Mouse (Mus musculus) intestine, embryonic 15.5 days (tissue): ENCODE data around the gene Srcin1. TPM values are rescaled to one million over a fixed set of nuclear protein-coding genes. Genes with fewer than 3 reads are reported as not detected.
A peak's percentile ranks its signal among the peaks of the same experiment; 100 is the strongest.

Source experiments
- ATAC-seq: fragments of 200-750 bp; cut with Nextera tagmentation; 2 replicates; pipeline ENCODE4 v1.8.0; 2017; ENCODE audit warnings: moderate TSS enrichment, moderate library complexity
- H3K27ac ChIP-seq: fragments of 300-500 bp; sonication (generic); 2 replicates; pipeline ENCODE4 v1.5.1; 2015; ENCODE audit warnings: mild to moderate bottlenecking, inconsistent platforms
- H3K27me3 ChIP-seq: fragments of 300-500 bp; sonication (generic); replicated peaks from 2 replicates; pipeline ENCODE4 v1.6.1; 2015; ENCODE audit warnings: inconsistent platforms
- H3K36me3 ChIP-seq: fragments of 300-500 bp; sonication (generic); 2 replicates; pipeline ENCODE4 v1.6.1; 2015; ENCODE audit warnings: inconsistent platforms
- H3K4me1 ChIP-seq: fragments of 300-500 bp; sonication (generic); replicated peaks from 2 replicates; pipeline ENCODE4 v1.6.1; 2015; ENCODE audit warnings: inconsistent platforms
- H3K4me2 ChIP-seq: fragments of 300-500 bp; sonication (generic); replicated peaks from 2 replicates; pipeline ENCODE4 v1.6.1; 2015; ENCODE audit warnings: mild to moderate bottlenecking, inconsistent platforms
- H3K4me3 ChIP-seq: fragments of 300-500 bp; sonication (generic); replicated peaks from 2 replicates; pipeline ENCODE4 v1.5.1; 2015; ENCODE audit warnings: inconsistent platforms
- H3K9ac ChIP-seq: fragments of 300-500 bp; sonication (generic); 2 replicates; pipeline ENCODE4 v1.6.1; 2015; ENCODE audit warnings: inconsistent platforms
- H3K9me3 ChIP-seq: fragments of 300-500 bp; sonication (generic); 2 replicates; pipeline ENCODE4 v1.6.1; 2016; ENCODE audit warnings: inconsistent platforms
- WGBS: fragments of 180-500 bp; shearing (Covaris S2); methylation state at CpG from one replicate; pipeline ENCODE4 v1.1.7; 2015; 5-methylcytosine and 5-hydroxymethylcytosine counted together
- polyA plus RNA-seq: library from polyadenylated mRNA; unstranded; fragments of >200 nt; fragmentation: Nextera tagmentation; extraction: Ambion mirVana; gene quantifications from 2 replicates; pipeline ENCODE4 v1.2.1, GENCODE M21; 2015

Srcin1 gene
- polyA plus RNA-seq, 1 experiment from 2014 or later: 0.25 TPM

DNA sequence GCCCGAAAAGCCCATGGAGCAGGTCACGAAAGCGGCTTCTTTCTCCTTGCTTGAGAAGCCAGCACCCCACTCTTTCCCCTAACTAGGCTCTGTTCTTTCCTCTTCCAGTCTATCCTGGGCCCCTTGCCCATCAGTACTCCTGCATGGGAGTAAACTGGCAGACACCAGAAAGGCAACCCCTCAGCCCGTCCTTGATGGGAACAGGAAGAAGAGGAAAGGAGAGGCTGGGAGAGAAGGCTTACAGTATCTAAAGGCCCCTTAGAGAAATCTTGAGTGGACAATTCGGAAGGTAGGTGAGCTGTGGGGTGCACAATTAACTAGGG is 40.7 kb downstream of the Srcin1 start:
- Histone ChIP-seq H3K4me2 (peak overlapping the region; percentile 54), H3K4me1 (peaks cover 37% of the 10 kb centered on the region), H3K36me3 (no peaks in the 10 kb centered on the region), H3K9ac (no peak overlapping the region), H3K27me3 (peaks cover 77% of the 10 kb centered on the region), H3K27ac (no peak overlapping the region), H3K9me3 (no peaks in the 10 kb centered on the region), H3K4me3 (peak overlapping the region; percentile 19)
- no peak for ATAC-seq
- 25% methylated on average over 5 of the region's 5 CpGs for WGBS

- WGBS: 2% methylated on average over 95 of the region's 95 CpGs
- H3K27ac ChIP-seq: no peak overlapping the region
- peaks cover 77% of the 10 kb centered on the region for H3K27me3 ChIP-seq
Observed at GRCm38 (mm10) chr11:97534442-97535307, 41.3 kb downstream of the Srcin1 start.

DNA sequence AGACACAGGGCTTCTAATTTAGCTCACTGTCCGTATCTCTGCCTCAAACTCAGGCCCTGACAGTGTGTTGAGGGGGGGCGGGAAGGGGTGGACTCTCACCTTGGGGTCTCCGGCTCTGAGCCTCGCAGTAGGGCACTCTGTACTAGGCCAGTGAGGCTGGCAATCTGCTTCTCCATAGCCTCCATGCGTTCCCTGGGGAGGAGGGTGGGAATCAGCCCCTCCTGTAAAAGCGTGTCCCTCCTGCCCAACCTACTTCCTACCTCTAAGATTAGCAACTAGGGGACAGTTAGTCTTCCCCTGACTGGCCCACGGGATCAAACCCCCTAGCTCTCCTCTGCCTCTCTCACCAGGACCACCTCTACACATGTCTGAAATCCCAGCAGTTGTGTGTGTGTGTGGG is 42.3 kb downstream of the Srcin1 start:
- Histone ChIP-seq H3K9me3 (no peaks in the 10 kb centered on the region), H3K4me2 (no peak overlapping the region), H3K9ac (no peak overlapping the region), H3K27me3 (peaks cover 72% of the 10 kb centered on the region), H3K4me3 (no peak overlapping the region), H3K36me3 (no peaks in the 10 kb centered on the region), H3K27ac (no peak overlapping the region), H3K4me1 (peaks cover 37% of the 10 kb centered on the region)
- 27% methylated on average over 7 of the region's 7 CpGs for WGBS
- no peak for ATAC-seq

More at GRCm38 (mm10) chr11:97534442-97535307, 41.3 kb downstream of the Srcin1 start:
- Histone ChIP-seq H3K4me3 (peak overlapping the region; percentile 19), H3K4me2 (peak overlapping the region; percentile 54), H3K9me3 (no peaks in the 10 kb centered on the region), H3K36me3 (no peaks in the 10 kb centered on the region), H3K4me1 (peaks cover 37% of the 10 kb centered on the region), H3K9ac (no peak overlapping the region)
- ATAC-seq: no peak

GRCm38 (mm10) chr11:97532950-97533582 is 42.9 kb downstream of the Srcin1 start:
- H3K27me3 ChIP-seq: peaks cover 66% of the 10 kb centered on the region
- 4% methylated on average over 20 of the region's 20 CpGs for WGBS
- no peak overlapping the region for H3K27ac ChIP-seq
- H3K36me3 ChIP-seq: no peaks in the 10 kb centered on the region
- H3K9ac ChIP-seq: no peak overlapping the region
- no peaks in the 10 kb centered on the region for H3K9me3 ChIP-seq
- H3K4me3 ChIP-seq: peak overlapping the region; percentile 23
- H3K4me2 ChIP-seq: peak overlapping the region; percentile 69
- 0 out of 2 replicates have a peak, but pooled peaks have one; percentile 18 for ATAC-seq
- peaks cover 37% of the 10 kb centered on the region for H3K4me1 ChIP-seq

DNA sequence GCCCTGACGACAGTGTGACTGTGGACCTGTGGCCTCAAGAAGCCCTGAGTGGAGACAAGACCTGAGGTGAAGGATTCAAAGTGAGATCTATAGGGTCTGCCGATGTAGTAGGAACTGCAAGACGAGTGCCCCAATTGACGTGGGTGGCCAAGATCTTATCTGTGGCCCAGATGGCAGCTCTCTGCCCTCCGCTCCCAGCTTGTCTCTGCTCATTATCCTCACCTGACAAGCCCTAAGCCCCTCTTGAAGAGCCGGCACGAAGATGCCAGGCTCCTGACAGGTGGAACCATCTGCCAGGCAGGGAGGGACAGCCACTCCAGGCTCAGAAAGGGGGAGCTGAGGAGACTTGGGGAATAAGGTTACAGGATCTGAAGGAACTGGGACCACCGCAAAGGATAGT is 43.6 kb downstream of the Srcin1 start:
- no peak overlapping the region for H3K27ac ChIP-seq
- H3K4me3 ChIP-seq: peak overlapping the region; percentile 43; the same call in 1 of the 2 replicates
- no peak overlapping the region for H3K9ac ChIP-seq
- peaks cover 59% of the 10 kb centered on the region for H3K27me3 ChIP-seq
- WGBS: 12% methylated on average over 8 of the region's 8 CpGs
- no peak for ATAC-seq
- peak overlapping the region; percentile 85 for H3K4me2 ChIP-seq
- no peaks in the 10 kb centered on the region for H3K36me3 ChIP-seq
- H3K9me3 ChIP-seq: no peaks in the 10 kb centered on the region
- H3K4me1 ChIP-seq: peaks cover 37% of the 10 kb centered on the region

DNA sequence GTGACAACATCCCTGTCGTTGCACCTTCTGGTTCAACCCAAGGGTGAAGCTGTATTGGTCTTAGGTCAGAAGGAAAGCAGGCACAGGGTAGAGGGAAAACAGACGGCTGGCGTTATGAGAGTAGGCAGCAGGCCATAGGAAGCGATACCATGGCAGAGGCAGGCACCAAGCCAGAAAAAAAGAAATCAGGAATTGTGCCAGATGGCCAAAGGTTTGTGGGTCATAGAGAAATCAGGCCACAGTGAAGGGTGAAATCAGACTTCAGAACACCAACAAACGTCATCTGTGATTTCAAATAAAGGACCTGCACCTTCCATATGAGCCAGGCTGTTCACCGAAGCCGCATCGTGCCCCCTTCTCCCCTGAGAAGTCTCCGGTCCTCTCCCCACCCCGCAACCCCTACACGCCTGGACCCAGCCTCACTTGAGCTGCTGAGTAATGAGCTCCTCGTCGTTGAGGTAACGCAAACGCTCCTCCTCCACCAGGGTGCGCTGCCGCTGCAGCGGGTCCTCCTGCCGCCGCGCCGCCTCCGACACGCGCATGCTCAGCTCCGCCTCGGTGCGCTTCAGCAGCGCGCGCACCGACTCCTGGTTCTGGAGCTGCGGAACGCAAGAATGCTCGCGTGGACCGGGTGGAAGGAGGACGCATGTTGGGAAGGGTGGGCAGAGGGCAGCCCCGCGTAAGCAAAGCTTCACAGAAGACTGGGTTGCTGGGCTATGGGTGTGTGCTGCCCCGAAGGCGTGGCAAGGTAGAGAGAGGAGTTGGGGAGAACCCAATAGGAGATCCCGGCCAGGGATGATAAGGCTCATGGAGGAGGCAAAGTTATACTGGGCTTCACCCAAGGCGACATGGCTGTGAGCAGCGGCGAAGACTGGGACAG is 44.4 kb downstream of the Srcin1 start:
- Histone ChIP-seq H3K4me1 (peaks cover 29% of the 10 kb centered on the region), H3K36me3 (no peaks in the 10 kb centered on the region), H3K4me2 (peak overlapping the region; percentile 85), H3K27me3 (peaks cover 51% of the 10 kb centered on the region), H3K9me3 (no peaks in the 10 kb centered on the region), H3K4me3 (peak overlapping the region; percentile 43), H3K9ac (peak overlapping the region; percentile 11; the same call in 1 of the 2 replicates), H3K27ac (no peak overlapping the region)
- WGBS: 6% methylated on average over 46 of the region's 46 CpGs
- peak; percentile 74 for ATAC-seq

- Histone ChIP-seq H3K27me3 (peaks cover 45% of the 10 kb centered on the region), H3K27ac (no peak overlapping the region)
- WGBS: 62% methylated on average over 5 of the region's 5 CpGs
Observed at GRCm38 (mm10) chr11:97530961-97531360, 45.0 kb downstream of the Srcin1 start.

DNA sequence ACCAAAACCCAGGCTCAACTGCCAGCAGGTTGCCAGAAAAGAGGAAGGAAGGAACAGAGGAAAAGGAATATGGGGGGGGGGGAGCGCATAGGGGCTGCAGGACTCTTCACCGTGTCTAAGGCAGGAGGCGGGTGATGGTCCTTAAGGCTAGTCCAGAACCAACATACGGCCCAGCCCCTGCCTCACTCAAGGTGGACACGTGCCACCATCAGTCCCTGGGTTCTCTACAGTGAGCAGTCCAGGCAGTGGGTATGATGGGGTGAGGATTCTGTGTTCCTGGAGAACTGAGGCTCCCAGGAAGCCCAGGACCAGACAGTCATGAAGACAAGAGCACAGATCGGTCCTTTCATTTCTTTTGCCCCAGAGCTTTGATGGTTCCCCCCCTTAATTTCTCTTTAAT is 45.9 kb downstream of the Srcin1 start:
- whole genome bisulfite sequencing: 84% methylated on average over 6 of the region's 6 CpGs
- Histone ChIP-seq H3K9ac (no peak overlapping the region), H3K27me3 (peaks cover 36% of the 10 kb centered on the region), H3K9me3 (no peaks in the 10 kb centered on the region), H3K27ac (no peak overlapping the region), H3K4me3 (no peak overlapping the region), H3K4me2 (no peak overlapping the region), H3K4me1 (peaks cover 25% of the 10 kb centered on the region), H3K36me3 (no peaks in the 10 kb centered on the region)
- no peak for ATAC-seq

More at GRCm38 (mm10) chr11:97530961-97531360, 45.0 kb downstream of the Srcin1 start:
- Histone ChIP-seq H3K9ac (no peak overlapping the region), H3K4me1 (peaks cover 26% of the 10 kb centered on the region), H3K4me3 (no peak overlapping the region), H3K4me2 (no peak overlapping the region), H3K9me3 (no peaks in the 10 kb centered on the region), H3K36me3 (no peaks in the 10 kb centered on the region)
- no peak for ATAC-seq

- Histone ChIP-seq H3K4me3 (no peak overlapping the region), H3K27me3 (peaks cover 19% of the 10 kb centered on the region)
- ATAC-seq: no peak
Observed at GRCm38 (mm10) chr11:97528282-97528808, 47.6 kb downstream of the Srcin1 start.

GRCm38 (mm10) chr11:97525313-97525712 is 50.7 kb downstream of the Srcin1 start:
- Histone ChIP-seq H3K4me3 (no peak overlapping the region), H3K9me3 (no peaks in the 10 kb centered on the region), H3K4me2 (no peak overlapping the region), H3K36me3 (no peaks in the 10 kb centered on the region), H3K27ac (no peak overlapping the region), H3K9ac (no peak overlapping the region), H3K4me1 (peaks cover 12% of the 10 kb centered on the region), H3K27me3 (no peaks in the 10 kb centered on the region)
- WGBS: 87% methylated on average over 6 of the region's 6 CpGs
- no peak for ATAC-seq

More at GRCm38 (mm10) chr11:97528282-97528808, 47.6 kb downstream of the Srcin1 start:
- Histone ChIP-seq H3K9ac (no peak overlapping the region), H3K9me3 (no peaks in the 10 kb centered on the region), H3K36me3 (no peaks in the 10 kb centered on the region), H3K4me2 (no peak overlapping the region), H3K4me1 (peaks cover 24% of the 10 kb centered on the region), H3K27ac (no peak overlapping the region)
- 63% methylated on average over 18 of the region's 18 CpGs for WGBS

- WGBS: 40% methylated on average over 9 of the region's 9 CpGs
- Histone ChIP-seq H3K4me2 (no peak overlapping the region), H3K9me3 (no peaks in the 10 kb centered on the region)
Observed at GRCm38 (mm10) chr11:97524306-97524705, 51.7 kb downstream of the Srcin1 start.

More at GRCm38 (mm10) chr11:97524306-97524705, 51.7 kb downstream of the Srcin1 start:
- Histone ChIP-seq H3K4me3 (no peak overlapping the region), H3K9ac (no peak overlapping the region), H3K4me1 (peaks cover 12% of the 10 kb centered on the region), H3K27ac (no peak overlapping the region), H3K36me3 (no peaks in the 10 kb centered on the region), H3K27me3 (no peaks in the 10 kb centered on the region)
- ATAC-seq: no peak
